Mouse (Mus musculus): ENCODE results near the gene Olfr1128.

DNA sequence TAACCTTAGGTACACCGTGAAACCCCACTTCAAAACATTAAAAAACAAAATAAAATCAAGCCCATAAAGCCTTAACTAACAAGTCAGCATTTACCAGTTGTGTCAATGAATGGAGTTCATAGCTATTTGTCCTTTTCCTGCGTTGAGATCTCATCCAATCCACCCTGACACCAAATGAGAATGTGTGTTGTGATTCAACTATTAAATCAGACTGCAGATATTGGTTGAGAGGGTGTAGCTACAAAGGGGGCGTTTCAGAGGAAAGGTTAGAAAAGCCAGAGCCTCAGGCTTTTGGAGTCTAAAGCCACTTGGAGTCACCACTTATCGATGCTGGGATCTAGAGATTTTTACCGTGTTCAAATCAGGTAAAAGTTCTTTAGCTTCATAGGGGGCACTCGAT lies 39.1 kb downstream of the Olfr1128 start, which contains the start of gene Pramel6:
- no peak for TF ChIP-seq POLR2A (IDR thresholded peaks at IDR 0.05; ENCODE audit: low read depth, low read length)
- no peak for TF ChIP-seq CTCF (IDR thresholded peaks at IDR 0.05; ENCODE audit: extremely low read depth, insufficient read length, insufficient replicate concordance, low read depth, low read length)
